Mouse (Mus musculus) megakaryocyte, adult 5-6 weeks (primary cell): ENCODE data around the gene Frmd6. TPM values are rescaled to one million over a fixed set of nuclear protein-coding genes. Genes with fewer than 3 reads are reported as not detected.

Experiments
- ATAC-seq: 2 replicates; pipeline ENCODE4 v1.8.0; 2016; ENCODE audit warnings: mild to moderate bottlenecking, inconsistent platforms; ENCODE audit not compliant: poor library complexity, severe bottlenecking
- total RNA-seq, 2 experiments: library from RNA; stranded (forward) in 1 of 2; stranded (reverse) in 1 of 2; fragments of 153-499, 151-499 nt in 1 of 2; fragments of 221-1000, 200-1000 nt in 1 of 2; gene quantifications; 2 replicates each; pipeline versions ENCODE4 v1.2.3 to v1.2.4; 2015 to 2017

Frmd6 gene
- total RNA-seq, 2 experiments from 2014 or later, result 0.69 to 1.0 TPM

GRCm38 (mm10) chr12:70807975-70808374 lies 17.3 kb upstream of the Frmd6 start:
- no peak for ATAC-seq

DNA sequence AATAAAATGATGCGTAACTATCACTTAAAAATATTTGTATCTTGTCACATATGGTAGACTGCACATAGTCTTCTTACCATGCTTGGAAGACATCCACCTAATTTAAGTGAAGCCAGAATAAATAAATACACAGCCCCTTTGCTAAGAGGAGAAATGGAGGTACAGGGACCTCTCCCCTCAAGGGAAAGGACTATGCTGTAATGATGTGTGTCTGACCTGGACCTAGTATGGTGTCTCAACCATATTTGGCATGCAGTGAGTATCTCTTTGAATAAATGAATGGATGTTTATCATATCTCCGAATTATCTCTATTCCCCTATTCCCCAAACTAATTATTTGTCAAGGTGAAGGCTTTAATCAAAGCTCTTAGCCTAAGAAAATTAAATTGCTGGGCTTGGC lies 15.4 kb upstream of the Frmd6 start:
- no peak for ATAC-seq

GRCm38 (mm10) chr12:70811772-70812171 lies 13.5 kb upstream of the Frmd6 start:
- ATAC-seq, result no peak

DNA sequence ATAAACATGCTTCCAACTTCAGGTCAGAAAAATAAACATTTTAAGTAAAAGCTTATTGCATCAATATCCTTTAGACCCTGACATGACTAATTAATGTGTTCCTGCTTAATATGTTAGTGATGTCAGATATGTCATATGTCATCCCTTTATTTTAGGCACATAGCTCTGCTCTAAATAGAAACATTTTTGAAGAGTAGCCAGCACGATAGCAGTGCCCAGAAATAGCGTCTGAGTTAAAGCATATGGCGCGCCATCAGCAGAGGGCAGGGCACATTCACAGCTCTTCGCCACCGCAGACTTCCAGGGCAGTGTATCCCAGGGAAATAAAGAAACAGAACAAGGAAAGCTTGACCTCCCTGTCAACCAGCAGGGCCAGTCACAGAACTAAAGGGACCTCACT lies 13.1 kb upstream of the Frmd6 start:
- no peak for ATAC-seq

DNA sequence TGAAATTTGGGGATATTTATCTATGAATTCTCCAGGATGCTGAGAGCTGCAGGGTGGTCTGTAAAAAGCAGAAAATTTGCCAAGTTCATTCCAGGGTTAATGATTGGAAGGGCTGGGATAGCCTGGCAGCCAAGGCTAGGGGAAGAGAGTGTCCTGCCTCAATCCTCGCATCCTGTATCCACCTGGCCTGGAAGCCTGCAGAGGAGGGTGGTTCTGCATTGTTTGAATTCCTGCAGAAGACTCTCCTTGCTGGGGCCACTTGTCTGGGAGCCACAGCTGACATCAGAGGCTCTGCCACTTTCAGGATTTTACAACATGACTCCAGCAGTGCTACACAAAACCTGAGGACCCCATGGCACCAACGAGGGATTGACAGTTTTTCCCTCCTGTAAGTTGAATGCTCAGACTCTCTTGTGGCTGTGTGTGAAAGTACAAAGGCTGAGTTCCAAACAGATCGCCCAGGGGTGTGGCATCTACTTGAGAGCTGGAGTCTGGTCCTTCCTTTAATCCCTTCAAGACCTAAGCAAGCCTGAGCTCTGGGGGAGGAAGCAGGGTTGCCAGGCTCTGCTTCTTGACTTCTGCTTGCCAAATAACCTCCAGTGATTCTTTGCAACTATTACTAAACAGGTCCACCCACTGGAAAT lies 12.4 kb upstream of the Frmd6 start:
- ATAC-seq, result no peak

DNA sequence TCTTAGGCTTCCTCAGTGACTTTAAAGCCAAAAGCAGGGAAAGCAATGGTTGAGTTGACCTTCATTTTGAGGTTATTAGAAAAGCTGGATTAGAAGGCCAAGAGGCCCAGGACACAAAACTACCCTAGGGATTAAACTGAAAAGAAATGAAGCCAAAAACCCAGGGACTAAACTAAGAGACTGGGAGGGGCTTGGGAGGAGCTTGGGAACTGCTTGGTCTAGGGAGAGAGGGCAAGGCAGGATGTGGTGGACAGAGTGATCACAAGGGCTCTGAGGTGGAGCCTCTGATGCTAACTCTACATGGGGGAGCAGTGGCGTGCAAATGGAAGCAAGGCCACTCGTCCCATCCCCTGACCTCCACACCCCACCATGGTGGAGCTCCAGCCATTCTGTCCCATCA lies 8.6 kb upstream of the Frmd6 start:
- ATAC-seq, result no peak

GRCm38 (mm10) chr12:70824017-70824416 lies 1.3 kb upstream of the Frmd6 start:
- no peak for ATAC-seq

GRCm38 (mm10) chr12:70825651-70826317 lies 470 bp downstream of the Frmd6 start:
- ATAC-seq, result peak; percentile 39

DNA sequence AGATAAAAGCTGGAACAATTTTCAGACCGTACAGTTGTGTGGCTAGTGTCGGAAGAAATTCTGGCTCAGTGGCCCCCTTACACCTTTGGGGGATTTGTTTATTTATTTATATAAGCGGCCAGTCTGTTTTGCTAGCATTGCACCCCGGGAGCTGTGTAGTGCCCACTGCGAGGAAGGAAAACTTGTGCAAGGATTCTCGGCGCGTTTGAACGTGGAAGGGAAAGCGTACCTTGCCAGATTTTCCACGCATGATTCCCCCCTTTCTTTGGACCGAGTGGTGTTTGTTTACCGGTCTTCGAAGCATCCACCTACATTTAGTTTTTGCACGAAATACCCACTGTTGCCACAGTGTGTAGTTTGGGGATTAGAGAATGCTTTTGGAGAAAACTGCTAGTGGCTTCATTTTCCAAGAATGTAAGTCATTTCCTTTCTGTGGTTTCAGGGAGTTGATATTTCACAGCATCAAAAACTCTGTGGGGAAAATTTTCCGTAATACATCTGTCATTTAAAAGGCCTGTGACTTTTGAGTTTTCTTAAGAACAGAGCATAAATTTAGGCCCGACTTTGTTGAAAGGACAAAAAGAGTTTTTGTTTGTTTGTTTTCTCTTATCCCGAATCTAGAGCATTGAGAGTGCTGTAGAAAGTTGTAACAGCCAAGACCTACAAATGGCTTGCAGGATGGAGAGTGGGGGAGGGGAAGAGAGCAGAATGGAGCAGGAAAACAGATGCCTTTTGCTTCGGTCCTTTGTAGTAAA lies 1.2 kb downstream of the Frmd6 start:
- no peak for ATAC-seq

- no peak for ATAC-seq
These were observed 2.0 kb downstream of the Frmd6 start for GRCm38 (mm10) chr12:70827187-70827900.

GRCm38 (mm10) chr12:70827901-70828271 lies 2.6 kb downstream of the Frmd6 start:
- ATAC-seq, result no peak

GRCm38 (mm10) chr12:70830982-70831566 lies 5.8 kb downstream of the Frmd6 start:
- peak; percentile 72 for ATAC-seq

GRCm38 (mm10) chr12:70832216-70832998 lies 7.1 kb downstream of the Frmd6 start:
- ATAC-seq, result no peak

- no peak for ATAC-seq
These were observed 7.7 kb downstream of the Frmd6 start for GRCm38 (mm10) chr12:70833050-70833449.

DNA sequence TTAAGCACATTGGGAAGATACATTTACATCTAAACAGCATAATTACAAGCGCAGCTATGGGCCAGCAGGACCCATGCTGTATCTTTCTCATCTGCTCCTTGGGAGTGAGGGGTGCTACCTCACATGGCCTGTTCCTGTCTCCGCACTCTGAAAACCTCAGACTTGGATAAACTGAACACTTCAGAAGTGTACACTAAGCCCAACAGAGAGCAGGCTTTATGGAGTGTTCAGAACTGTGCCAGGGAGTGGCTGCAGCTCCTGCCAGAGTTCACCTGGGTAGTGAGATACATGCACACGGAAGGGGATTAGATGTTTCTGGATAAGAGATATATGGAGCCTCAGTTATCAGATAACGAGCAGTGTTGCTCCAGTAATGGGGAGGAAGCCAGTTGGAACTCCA lies 8.7 kb downstream of the Frmd6 start:
- no peak for ATAC-seq

DNA sequence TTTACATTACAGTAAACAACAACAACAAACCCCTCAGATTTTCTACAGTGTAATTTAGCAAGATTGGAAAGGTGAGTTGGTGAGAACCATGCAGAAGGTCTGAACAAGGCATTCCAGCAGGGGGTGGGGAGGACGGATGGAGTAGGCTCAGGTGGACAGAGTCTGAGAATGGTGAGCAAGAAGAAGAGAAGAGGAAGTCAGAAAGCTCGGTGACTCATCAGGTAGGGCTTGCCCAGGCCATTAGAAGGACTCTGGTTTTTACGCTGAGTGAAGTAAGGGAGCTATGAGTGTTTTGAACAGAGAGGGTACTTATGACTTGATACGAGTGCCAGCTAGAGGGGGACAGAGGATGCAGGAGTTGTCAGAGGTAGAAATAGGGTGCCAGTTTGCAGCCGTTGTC lies 9.7 kb downstream of the Frmd6 start:
- no peak for ATAC-seq

DNA sequence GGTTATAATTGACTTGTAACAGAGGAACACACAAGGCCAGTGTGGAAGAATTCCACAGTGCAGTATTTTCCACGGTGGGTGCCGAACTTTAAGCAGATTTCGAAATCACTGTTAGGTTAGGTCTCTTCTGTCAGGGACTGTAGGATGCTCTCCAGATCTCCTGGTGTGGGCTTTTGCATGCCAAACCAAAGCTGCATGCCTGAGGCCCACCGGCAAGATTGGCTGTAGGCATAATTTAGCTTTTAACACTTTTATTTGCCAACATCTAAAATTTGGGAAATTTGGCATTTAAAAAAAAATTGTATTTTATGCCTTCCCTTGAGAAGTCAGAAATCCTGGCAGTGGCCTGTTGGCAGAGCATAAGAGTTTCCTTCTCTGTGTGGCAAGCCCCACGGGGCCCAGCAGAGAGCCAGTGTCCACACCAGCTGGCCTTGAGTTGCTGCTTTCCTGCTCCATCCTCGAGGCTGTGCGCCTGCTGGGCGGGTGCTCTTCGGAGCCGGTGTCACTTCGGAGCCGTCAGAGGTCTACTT lies 12.5 kb downstream of the Frmd6 start:
- ATAC-seq, result no peak

DNA sequence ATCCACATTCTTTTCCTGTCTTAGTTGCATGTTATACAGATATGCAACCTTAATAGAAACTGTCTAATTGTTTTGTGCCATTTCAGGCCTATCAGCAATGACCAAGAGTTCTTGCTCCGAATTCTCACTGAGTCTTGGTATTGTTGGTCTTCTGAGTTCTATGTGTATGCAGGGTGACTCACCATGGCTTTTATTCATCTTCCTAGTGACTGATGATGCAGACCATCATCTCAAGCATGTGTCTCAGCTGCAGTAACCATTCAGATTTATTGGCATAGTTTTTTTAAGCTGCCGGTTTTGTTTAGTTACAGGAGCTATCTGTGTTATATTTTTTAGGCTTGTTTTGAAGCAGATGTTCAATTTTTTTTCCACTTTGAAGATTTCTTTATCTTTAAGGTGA lies 20.1 kb downstream of the Frmd6 start:
- no peak for ATAC-seq

- ATAC-seq, result no peak
These were observed 23.7 kb downstream of the Frmd6 start for GRCm38 (mm10) chr12:70849024-70849423.
